Mouse (Mus musculus) embryonic facial prominence, embryonic 11.5 days (tissue): ENCODE measurements around the gene Tmem150a. TPM values are rescaled to one million over a fixed set of nuclear protein-coding genes. Genes with fewer than 3 reads are reported as not detected.

ENCODE experiments used
- ATAC-seq: fragments of 200-750 bp; cut with Nextera tagmentation; replicated peaks from 2 replicates; pipeline ENCODE4 v1.8.0; 2017; ENCODE audit warnings: low read depth; ENCODE audit not compliant: insufficient number of reproducible peaks, low FRiP score, low TSS enrichment
- DNase-seq: peaks from one replicate; pipeline ENCODE4 v3.0.0-alpha.2; 2015; ENCODE audit warnings: low spot score
- H3K27ac ChIP-seq: fragments of 300-500 bp; sonication (generic); replicated peaks from 2 replicates; pipeline ENCODE4 v1.5.1; 2014; ENCODE audit warnings: mild to moderate bottlenecking, low read depth, low read length, control low read depth
- H3K27me3 ChIP-seq: fragments of 300-500 bp; sonication (generic); 2 replicates; pipeline ENCODE4 v1.6.1; 2014; ENCODE audit warnings: mild to moderate bottlenecking, low read length, moderate library complexity, mixed read lengths; ENCODE audit not compliant: control insufficient read depth, insufficient read depth
- H3K36me3 ChIP-seq: fragments of 300-500 bp; sonication (generic); replicated peaks from 2 replicates; pipeline ENCODE4 v1.6.1; 2014; ENCODE audit warnings: low read depth, mild to moderate bottlenecking, low read length, moderate library complexity, mixed read lengths; ENCODE audit not compliant: control insufficient read depth, insufficient read depth
- H3K4me1 ChIP-seq: fragments of 300-500 bp; sonication (generic); 2 replicates; pipeline ENCODE4 v1.6.1; 2014; ENCODE audit warnings: low read length, mixed read lengths; ENCODE audit not compliant: control insufficient read depth, insufficient read depth
- H3K4me2 ChIP-seq: fragments of 300-500 bp; sonication (generic); 2 replicates; pipeline ENCODE4 v1.6.1; 2014; ENCODE audit warnings: low read depth, mild to moderate bottlenecking, control low read depth, low read length, moderate library complexity
- H3K4me3 ChIP-seq: fragments of 300-500 bp; sonication (generic); 2 replicates; pipeline ENCODE4 v1.5.1; 2014; ENCODE audit warnings: low read depth, low read length, control low read depth
- H3K9ac ChIP-seq: fragments of 300-500 bp; sonication (generic); replicated peaks from 2 replicates; pipeline ENCODE4 v1.6.1; 2014; ENCODE audit warnings: mild to moderate bottlenecking, control low read depth, low read length
- H3K9me3 ChIP-seq: fragments of 300-500 bp; sonication (generic); replicated peaks from 2 replicates; pipeline ENCODE4 v1.6.1; 2016; ENCODE audit warnings: mild to moderate bottlenecking, low read length, inconsistent platforms, mixed read lengths; ENCODE audit not compliant: control insufficient read depth
- WGBS: fragments of 180-500 bp; shearing (Covaris S2); extraction: QIAGEN DNeasy Blood & Tissue Kit; methylation state at CpG from one replicate; pipeline ENCODE4 v1.1.7; 2014; 5-methylcytosine and 5-hydroxymethylcytosine counted together
- polyA plus RNA-seq: library from polyadenylated mRNA; unstranded; fragments of >200 nt; fragmentation: Nextera tagmentation; extraction: Ambion mirVana; gene quantifications from 2 replicates; pipeline ENCODE4 v1.2.1, GENCODE M21; 2014

The Tmem150a gene
- polyA plus RNA-seq, 1 experiment from 2014 or later = 7.9 TPM

GRCm38 (mm10) chr6:72401875-72402274 is 46.6 kb downstream of the Tmem150a start:
- 20% methylated on average over 7 of the region's 7 CpGs for WGBS
- DNase-seq = peak; percentile 79
- H3K9me3 ChIP-seq = no peaks in the 10 kb centered on the region
- no peaks in the 10 kb centered on the region for H3K4me1 ChIP-seq
- no peaks in the 10 kb centered on the region for H3K27me3 ChIP-seq
- H3K9ac ChIP-seq = no peak overlapping the region
- H3K4me2 ChIP-seq = no peak overlapping the region
- H3K4me3 ChIP-seq = no peak overlapping the region
- H3K27ac ChIP-seq = no peak overlapping the region
- ATAC-seq = no peak
- no peaks in the 10 kb centered on the region for H3K36me3 ChIP-seq

DNA sequence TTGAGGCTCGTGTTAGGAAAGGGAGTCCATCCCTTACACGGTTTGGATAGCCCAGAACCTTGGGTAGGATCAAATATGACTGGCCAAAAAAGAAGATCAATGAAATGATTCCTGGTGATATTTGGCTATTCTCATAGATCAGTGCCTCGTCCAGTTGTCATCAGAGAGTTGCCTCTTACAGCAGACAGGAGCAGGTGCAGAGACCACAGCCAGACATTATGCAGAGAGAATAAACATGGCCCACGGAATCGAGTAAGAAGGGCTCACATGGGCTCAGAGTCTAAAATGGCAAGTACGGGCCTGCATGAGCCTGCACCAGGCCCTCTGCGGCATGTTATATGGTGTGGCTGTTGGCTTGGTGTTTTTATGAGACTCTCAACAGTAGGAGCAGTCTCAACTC is 50.1 kb downstream of the Tmem150a start:
- Histone ChIP-seq H3K27ac (no peak overlapping the region), H3K9ac (no peak overlapping the region), H3K4me3 (no peak overlapping the region), H3K4me2 (no peak overlapping the region), H3K27me3 (no peaks in the 10 kb centered on the region), H3K36me3 (no peaks in the 10 kb centered on the region), H3K4me1 (no peaks in the 10 kb centered on the region), H3K9me3 (no peaks in the 10 kb centered on the region)
- DNase-seq = no peak
- 75% methylated on average over 7 of the region's 7 CpGs for WGBS
- no peak for ATAC-seq

DNA sequence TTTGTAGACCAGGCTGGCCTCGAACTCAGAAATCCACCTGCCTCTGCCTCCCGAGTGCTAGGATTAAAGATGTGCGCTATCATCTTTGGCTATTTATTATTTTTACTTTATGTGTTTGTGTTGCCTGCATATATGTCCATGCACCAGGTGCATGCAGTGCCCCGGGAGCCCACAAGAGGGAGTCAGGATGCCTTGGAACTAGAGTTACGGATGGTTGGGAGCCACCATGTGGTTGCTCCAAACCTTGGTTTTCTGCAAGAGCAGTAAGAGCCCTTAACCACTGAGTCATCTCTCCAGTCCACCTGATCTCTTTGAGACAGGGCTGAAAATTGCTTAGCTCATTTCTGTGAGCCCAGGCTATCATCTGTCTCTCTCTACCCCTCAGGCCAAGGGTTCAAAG is 51.9 kb downstream of the Tmem150a start:
- H3K4me3 ChIP-seq = no peak overlapping the region
- 6% methylated on average over 5 of the region's 5 CpGs for WGBS
- no peak overlapping the region for H3K9ac ChIP-seq
- no peak overlapping the region for H3K4me2 ChIP-seq
- no peaks in the 10 kb centered on the region for H3K27me3 ChIP-seq
- DNase-seq (peak; percentile 93), ATAC-seq (no peak)
- no peaks in the 10 kb centered on the region for H3K9me3 ChIP-seq
- no peaks in the 10 kb centered on the region for H3K36me3 ChIP-seq
- H3K27ac ChIP-seq = no peak overlapping the region
- no peaks in the 10 kb centered on the region for H3K4me1 ChIP-seq

Other genes with a start within 250 kb of the Tmem150a start
- 10.2 and 11.3 TPM in 2 replicates for gene Atoh8, start 119.9 kb upstream of the Tmem150a start, polyA plus RNA-seq
- gene Sftpb, start 50.8 kb upstream of the Tmem150a start, polyA plus RNA-seq = not detected in 2 replicates
- 107 and 111 TPM in 2 replicates for gene Usp39, start 10.3 kb upstream of the Tmem150a start, polyA plus RNA-seq
- gene 0610030E20Rik, start 8.1 kb upstream of the Tmem150a start, polyA plus RNA-seq = 16.4 and 19.8 TPM in 2 replicates
- 95.1 and 96.7 TPM in 2 replicates for gene Rnf181, start 11.5 kb downstream of the Tmem150a start, polyA plus RNA-seq
- 13.5 and 15.8 TPM in 2 replicates for gene Vamp5, start 25.0 kb downstream of the Tmem150a start, polyA plus RNA-seq
- gene Vamp8, start 35.3 kb downstream of the Tmem150a start, polyA plus RNA-seq = 69.6 and 75.6 TPM in 2 replicates
- gene Ggcx, start 58.9 kb downstream of the Tmem150a start, polyA plus RNA-seq = 12.4 and 15.7 TPM in 2 replicates
- 503 and 527 TPM in 2 replicates for gene Mat2a, start 84.1 kb downstream of the Tmem150a start, polyA plus RNA-seq
- not detected in 2 replicates for gene Sh2d6, start 166.3 kb downstream of the Tmem150a start, polyA plus RNA-seq
- gene Capg, start 188.9 kb downstream of the Tmem150a start, polyA plus RNA-seq = 17.5 and 20.8 TPM in 2 replicates
- 16.4 and 17.2 TPM in 2 replicates for gene Elmod3, start 243.0 kb downstream of the Tmem150a start, polyA plus RNA-seq
- gene Retsat, start 243.0 kb downstream of the Tmem150a start, polyA plus RNA-seq = 9.5 and 10.1 TPM in 2 replicates